Mouse (Mus musculus): ENCODE measurements around the gene Polm.
A peak's percentile ranks its signal among the peaks of the same experiment; 100 is the strongest.

Gene Polm

DNA sequence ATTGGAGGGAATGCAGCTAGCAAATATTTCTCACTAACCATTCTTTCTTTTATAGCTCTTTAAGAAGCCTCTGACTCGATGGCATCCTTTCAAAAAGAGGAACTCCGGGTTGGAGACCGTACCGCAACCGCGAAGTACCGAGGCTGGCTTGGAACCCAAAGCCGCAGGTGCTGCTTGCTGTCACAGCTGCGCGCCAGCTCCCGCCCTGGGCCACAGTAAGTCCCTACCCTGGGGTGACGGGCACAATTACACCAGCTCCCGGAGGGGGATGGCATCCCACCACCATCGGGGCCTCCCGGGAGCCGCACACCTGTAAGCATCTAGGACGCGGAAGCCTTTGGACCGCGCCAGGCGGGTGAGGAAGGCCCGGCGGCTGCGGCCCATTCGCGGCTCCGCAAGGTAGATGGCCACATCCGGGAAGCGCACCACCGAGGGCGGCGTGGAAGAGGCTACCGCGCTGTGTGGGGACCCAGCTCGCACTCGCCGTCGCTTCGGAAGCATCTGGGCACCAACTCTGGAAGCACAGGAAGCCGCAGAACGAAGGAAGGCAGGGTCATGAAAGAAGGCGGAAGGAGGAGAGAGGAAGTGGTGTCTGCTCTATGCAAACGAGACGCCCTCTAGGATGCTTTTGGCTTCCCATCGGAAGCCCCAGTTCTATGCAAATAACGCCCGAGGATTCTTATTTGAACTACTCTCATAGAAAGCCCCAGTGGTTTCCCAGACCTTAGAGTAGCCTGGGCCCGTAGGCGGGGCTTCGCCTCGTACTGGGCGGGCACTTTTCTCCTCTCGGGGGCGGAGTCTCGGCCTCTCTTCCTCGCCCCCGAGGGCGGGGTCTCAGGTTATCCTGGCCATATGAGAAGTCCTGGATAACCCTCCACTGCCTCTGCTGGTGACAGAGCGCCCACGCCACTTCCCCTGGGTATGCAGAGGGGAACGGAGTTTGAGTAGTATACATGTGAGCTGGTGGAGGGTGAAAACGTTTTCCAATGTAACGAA, at the start of gene Polm:
Polm (minus strand) TSS at position 766 of the 996 bp plus-strand sequence.
- peak; percentile 96 to 97 for DNase-seq

DNA sequence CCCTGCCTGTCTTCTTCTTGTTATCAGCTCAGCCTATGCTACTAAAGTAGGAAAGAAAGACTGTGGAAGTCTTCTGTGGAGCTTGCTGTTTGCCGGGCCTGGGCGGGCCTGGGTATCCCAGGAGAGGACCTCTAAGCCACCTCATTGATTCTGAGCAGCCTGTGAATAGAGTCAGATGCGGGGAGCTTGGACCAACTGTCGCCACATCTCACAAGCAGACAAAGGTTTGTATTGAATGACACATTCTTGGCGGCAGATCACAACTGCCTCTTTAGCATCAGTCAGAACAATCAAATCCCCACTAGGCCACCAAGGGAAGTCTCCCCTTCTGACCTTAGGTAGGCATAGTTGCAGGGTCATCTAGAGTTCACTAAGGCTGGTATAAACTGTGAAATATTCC, 49.4 kb upstream of the Polm start:
- DNase-seq = no peak

DNA sequence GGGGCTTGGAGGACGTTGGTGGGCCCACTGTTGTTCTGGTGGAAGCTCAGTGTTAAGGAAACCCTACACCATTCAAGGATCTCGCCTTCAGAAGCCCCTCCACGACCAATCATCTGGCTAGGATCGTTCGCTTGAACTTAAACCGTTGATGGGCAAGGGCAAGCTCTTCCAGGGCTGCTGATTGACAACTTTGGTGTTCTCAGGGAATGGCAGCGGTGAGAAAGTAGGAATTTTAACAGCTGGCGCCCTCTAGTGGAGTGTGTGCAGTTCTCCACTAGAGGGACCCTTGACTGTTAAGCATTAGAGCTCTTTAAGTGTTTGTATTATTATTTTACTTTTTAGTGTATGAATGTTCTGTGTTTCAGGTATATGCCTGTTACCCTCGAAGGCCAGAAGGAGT, 48.4 kb upstream of the Polm start:
- peak; percentile 65 to 78 for DNase-seq

DNA sequence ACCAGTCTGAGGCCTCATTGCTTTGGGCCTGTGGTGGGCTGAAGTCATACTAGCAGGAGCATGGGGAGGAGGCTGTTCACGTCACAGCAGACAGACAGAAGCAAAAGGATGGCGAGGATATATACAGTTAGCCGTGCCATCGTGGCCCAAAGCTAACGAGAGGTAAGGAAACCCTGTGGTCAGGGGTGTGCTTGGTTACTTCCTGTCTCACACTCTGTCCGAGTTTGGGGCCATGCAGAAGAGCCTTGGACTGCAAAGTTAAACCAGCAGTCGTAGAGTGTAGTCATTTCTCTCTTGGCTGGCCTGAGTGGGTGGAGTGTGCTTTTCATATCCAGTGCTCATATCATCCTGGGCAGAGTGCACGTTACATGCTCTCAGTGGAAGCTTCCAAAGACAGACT, 44.7 kb upstream of the Polm start:
- no peak for DNase-seq

DNA sequence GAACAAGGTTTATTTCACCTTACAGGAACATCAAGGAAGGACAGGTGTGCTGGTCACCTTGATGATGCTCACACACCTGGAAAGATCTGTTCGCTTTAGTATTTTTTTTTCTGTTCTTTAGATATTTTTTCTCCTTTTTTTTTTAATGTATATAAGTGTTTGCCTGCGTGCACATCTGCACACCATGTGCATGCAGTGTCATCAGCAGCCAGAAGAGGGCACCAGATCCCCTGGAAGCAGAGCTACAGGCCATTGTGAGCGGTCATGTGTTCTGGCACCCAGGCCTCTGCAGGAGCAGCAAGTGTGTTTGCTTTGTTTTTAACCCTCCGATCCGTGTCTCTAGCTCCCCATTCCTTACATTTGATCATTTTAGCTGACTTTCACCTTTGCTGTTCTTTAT, 42.1 kb upstream of the Polm start:
- peak; percentile 72 to 78 for DNase-seq

DNA sequence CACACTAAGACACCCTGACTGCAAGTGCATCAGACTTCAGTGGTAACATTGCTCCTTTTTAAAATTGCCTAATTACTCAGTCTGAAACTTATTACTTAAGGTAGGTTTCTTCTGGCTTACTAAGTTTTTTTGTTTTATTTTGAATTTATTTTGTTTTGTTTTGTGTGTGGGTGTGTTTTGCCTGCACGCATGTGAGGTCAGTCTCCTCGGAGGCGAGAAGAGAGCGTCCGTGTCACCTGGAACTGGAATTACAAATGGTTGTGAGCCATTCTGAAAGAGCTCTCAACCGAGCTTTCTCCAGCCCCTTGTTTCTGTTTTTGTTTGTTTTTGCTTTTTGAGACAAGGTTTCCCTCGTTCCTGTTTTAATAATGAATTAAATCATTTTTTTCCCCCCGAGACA, 40.8 kb upstream of the Polm start:
- no peak for DNase-seq

DNA sequence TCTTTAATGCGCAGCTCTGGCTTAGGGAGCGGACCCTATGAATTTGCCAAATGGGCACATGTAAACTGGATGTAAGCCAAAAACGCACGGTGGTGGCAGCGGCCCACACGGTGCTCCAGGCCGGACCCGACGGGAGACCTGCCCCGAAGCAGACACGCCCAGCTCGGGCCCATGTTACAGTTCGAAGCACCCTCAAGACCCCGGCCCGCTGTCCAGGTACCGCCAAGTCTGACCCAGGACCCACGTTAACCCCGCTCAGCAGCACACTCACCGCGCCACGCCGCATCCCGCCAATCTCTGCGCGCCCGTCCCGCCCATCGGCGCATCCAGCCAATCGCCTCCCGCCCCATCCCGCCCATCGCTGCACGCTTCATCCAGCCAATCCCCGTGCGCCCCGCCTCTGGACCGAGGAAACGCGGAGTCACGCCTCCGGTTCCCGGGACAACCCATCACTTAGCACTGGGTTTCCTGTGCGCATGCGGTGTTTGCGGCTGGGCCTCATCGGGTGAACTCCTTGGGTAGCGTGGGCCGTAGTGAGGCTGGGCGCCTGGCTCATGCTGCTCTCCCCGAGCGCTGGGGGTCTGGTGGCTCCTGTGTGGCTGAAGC, 40.2 kb upstream of the Polm start, which contains the start of gene Pold2:
Pold2 (minus strand) TSS at position 372 of the 606 bp plus-strand sequence.
- DNase-seq = peak; percentile 96 to 99

DNA sequence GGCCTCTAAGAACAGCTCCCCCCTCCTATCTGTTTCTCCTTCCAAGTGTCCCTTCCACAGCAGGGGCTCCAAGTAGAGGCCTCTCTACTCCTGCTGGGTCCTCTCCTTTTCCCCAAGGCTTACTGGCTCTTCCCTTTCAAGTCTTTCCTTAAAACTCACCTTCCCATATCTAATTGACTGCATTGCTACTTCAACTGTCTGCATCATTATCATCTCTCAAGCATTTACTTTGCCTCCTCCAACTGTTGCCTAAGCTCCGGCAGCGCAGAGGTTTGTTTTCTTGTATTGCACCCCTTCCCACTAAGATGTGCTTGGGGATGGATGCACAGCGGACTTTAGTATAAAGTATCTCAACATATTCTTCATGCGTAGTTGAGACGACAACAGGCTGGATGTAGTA, 39.6 kb upstream of the Polm start:
- no peak for DNase-seq

DNA sequence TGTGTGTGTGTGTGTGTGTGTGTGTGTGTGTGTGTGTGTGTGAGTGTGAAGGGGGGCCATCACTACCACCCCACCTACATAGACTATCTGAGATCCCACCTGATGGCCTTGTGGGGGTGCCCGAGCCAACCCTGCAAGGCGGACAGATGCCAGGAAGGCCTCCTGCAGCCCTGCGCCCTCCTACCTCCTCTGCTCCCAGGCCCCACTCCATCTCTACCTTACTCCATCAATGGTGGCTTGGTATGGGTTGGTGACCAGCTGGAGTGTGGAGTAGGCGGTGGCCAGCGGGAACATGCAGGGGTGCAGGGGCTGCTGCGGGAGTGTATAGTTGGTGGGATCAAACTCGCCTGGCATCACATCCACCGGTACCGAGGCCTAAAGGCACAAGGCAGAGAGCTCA, 35.4 kb upstream of the Polm start:
- DNase-seq = no peak

DNA sequence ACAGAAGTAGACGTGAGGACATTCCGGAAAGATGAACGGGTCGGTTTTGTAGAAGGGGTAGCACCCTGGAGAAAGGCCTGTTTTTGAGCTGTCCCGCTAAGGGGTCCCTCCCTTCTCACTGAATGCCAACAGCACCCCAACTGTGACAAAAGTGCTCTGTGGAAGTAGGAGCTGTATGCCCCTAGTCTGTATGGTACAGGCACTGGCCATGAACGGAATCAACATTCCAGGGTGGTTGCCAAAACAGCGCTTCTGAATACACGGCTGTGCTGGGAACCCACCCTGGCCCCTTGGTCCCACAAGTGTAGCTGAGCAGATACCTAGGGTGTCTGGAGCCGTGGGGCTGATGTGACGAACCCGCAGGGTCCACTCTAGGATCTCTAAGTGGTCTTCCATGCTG, 34.9 kb upstream of the Polm start:
- DNase-seq = no peak

DNA sequence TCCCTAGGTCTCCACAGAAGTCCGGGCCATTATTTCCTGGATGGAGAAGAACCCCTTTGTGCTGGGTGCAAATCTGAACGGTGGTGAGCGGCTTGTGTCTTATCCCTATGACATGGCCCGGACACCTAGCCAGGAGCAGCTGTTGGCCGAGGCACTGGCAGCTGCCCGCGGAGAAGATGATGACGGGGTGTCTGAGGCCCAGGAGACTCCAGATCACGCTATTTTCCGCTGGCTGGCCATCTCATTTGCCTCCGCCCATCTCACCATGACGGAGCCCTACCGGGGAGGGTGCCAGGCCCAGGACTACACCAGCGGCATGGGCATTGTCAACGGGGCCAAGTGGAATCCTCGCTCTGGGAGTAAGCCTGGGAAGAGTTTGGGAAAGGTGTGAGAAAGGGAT, 32.3 kb upstream of the Polm start:
- no peak for DNase-seq

DNA sequence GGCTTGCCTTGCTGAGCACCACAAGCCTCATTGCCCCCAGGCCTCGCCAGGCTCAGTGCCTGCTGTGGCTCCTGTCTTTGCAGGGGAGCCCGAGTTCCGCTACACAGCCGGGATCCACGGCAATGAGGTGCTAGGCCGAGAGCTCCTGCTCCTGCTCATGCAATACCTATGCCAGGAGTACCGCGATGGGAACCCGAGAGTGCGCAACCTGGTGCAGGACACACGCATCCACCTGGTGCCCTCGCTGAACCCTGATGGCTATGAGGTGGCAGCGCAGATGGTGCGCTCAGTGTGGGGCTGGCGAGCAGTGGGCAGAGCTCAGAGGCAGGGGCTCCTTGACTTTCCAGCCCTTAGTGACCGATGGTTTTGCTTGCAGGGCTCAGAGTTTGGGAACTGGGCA, 31.5 kb upstream of the Polm start:
- peak; percentile 41 to 46 for DNase-seq

DNA sequence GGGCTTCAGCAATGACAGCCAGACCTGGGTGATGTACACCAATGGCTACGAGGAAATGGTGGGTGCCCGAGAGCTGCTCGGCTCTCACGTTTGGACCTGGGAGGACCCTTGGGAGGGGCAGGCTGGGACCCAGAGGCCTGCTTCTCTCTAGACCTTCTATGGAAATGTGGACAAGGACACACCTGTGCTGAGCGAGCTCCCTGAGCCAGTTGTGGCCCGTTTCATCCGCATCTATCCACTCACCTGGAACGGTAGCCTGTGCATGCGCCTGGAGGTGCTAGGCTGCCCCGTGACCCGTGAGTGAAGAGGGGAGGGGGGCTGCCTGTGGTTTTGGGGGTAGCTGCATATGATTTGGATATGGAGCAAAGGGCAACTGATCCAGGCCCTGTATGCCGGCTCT, 30.5 kb upstream of the Polm start:
- no peak for DNase-seq

DNA sequence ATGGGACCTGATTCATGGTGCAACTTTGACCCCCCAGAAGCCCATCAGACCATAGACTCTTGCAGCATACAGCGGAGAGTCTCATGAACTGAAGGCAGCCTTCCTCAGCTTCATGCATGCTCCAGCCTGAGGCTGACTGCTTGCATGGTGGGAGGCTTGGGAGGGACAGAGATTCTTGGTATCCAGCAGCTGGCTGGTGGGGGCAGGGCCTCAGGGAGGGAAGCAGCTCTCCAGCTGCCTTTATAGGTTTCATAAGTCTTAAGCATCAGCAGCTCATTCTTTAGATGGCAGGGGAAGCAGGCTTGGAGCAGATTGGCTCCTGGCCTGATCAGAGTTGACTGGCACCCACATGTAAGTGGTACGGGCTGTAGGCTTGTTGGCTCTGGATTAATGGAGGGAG, 29.4 kb upstream of the Polm start:
- DNase-seq = no peak

DNA sequence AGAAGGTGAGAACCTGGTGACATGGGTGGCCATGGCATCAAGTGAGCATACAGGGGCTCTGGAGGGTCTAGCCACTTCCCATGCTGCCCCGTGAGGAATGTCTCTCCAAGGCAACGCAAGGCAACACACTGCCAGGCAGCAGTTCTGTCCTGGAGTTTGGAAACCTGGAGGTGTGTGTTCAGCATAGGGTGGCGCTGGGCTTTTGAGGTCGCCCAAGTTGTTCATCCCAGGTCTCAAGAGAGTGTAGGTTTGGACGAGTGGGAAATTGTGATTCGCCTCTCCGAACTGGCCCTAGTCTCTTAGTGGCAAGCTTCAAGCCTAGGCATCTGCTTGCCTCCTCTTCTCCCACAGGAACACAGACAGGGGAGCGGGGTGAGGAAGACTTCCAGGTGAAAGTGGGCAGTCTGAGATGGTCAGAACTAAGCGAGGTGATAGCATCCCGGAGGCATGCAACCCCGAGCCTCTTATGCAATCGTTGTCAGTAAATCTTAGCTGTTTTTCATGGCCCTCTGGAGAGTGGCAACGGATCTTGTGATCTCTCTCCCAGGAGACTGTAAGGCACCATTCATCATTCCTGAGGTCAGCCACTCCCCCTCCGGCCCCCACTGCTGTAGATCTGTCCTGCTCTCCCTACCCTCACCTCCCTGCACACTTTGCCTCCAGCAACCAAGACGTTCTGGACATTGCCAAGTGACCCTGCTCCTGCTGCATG, 24.7 kb upstream of the Polm start:
- no peak for DNase-seq

DNA sequence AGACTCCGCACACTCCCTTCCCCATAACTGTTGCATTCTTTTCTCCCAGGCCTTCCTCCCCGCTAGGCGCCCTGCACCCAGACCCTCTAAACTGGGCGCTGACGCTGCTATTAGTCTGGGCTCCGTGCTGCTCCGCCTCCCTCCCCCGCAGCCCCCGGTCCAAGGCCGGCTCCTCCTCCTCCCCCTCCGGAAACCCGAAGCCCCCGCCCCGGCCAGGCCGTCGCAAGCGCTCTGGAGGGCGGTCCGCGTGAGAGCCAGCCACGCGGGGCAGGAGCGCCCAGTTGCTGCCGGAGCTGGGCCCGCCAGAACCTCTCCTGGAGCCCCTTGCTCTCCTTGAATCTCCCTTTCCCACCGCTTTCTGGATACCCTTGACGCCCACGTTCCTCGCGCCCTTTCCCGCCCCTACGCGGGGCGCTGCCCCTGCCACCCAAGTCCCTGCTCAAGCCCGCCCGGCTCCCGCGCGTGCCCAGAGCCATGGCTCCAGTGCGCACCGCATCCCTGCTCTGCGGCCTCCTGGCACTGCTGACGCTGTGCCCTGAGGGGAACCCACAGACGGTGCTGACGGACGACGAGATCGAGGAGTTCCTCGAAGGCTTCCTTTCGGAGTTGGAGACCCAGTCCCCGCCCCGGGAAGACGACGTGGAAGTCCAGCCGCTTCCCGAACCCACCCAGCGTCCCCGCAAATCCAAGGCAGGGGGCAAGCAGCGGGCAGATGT, 24.0 kb upstream of the Polm start, which contains the start of gene Aebp1:
Aebp1 (plus strand) TSS at position 270 of the 716 bp plus-strand sequence.
- DNase-seq = no peak

DNA sequence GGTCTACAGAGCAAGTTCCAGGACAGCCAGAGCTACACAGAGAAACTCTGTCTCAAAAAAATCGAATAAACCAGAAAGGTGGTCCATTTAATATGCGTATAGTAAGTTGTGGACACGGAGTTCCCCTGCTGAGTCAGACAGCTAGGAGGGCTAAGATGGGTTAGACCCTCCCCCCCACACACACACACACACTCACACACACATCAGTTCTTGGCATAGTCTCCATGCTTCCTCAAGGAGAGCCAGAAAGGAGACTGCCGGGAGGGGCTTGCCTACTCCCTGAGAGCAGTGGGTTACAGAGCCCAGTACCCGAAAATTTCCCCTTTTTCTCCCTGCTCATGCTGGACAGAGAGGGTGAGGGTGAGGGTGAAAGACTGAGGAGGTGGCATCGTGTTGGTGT, 22.8 kb upstream of the Polm start:
- DNase-seq = no peak

DNA sequence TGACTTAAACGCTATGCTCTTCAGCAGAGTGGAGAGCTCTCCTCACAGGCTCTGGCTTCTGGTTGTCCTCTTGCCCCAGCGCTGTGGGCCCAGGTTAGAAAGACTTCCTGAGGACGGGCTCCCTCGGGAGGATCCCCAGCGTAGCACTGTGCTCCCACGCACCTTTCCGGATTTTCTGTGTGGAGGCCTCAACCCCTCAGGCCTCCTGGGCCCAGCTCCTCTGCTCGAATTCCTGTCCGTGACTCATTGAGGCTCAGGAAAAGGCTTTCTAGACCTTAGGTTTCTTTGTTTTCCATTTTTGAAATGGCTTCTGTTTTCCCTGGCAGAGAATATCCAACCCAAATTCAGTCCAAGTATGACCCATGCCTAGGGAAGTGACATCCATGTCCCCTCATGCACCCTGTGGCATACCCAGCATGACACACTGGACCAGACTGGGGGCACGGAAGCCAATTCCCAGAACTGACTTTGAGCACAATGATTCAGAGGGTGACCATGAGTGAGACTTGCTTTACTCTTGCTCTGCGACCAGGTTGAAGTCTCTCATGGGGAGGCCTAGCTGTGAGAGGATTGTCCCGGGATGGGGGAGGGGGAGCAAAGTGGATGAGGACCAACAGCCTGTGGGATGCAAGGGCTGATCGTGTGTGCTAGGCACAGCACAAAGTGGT, 22.2 kb upstream of the Polm start:
- no peak for DNase-seq

DNA sequence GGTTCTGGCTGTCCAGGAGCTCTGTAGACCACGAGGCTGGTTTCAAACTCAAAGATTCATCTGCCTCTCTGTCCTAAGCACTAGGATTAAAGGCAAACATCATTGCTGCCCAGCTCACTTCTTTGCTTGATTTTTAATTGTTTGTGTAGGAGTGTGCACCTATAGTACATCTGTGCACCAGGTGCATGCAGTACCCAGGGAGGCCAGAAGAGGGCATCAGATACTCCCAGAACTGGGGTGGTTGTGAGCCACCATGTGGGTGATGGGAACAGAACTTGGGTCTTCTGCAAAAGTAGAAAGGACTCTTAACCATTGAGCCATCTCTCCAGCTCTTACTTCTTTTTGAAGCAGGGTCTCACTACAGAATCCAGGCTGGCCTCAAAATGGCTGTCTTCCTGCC, 20.9 kb upstream of the Polm start:
- DNase-seq = no peak

DNA sequence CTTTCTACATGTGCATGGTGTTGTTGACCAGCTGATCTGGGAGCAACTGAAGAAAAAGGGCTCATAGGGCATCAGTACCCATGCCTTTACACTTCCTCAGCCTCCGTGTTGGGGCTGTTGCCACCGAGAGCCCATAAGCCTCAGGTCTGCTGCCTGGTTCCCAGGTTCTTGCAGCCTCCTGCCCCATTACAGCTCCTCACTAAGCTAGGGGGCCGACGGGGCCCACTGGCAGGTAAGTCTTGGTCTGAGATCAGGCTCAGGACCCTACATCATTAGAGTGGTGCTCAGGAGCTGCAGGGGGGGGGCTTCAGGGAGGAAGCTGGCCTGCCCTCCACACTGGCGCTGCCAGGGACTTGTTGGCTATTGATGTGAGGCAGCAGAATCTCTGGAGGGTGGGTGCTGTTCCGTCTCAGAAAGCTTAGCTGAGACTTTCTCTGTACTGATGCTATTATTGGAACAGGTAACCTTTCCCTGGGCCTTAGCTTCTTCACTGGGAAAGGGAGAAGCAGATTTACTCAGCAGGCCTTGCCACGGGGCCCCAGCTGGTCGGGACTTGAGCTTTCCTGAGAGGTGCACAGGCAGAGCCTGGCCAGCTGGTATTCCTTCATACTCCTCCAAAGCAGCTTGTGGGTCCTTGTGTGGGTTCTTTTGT, 18.8 kb upstream of the Polm start:
- DNase-seq = no peak

DNA sequence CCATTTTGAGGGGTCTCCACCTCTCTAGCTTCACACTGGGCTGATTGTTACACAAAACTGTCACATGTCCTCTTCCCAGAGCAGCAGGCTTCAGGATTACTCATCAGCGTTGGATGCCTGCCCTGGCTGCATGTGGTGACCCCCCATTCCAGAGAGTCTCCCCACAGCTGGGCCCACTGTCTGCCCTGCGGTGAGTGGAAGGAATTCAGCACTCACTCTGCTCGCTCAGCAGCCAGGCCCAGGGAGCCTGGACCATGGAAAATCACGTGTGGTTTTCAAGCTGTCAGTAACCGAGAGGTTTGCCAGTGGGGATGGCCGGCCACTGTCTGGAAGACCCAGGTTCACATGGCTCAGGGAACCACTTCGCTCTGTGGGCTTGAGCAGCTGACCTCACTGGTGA, 18.1 kb upstream of the Polm start:
- DNase-seq = no peak

DNA sequence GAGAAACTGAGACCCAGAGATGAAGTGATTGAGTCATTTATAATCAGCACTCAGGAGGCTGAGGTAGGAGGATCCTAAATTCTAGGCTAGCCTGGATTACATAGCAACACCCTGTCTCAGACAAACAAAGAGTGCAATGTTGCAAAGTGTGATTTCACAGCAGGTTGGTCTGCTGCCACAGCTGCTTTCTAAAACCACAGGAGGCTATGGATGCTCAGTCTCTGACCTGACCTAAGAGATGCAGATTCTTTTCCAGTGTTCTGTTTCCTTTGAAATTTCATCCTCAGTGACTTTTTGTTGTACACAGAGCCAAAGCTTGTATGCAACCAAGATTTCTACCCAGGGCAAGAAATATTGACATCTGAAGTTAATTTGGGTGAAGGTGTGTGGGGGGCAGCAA, 17.7 kb upstream of the Polm start:
- no peak for DNase-seq
